Mouse (Mus musculus) lung, postnatal 25 days (tissue): ENCODE results near the gene Arhgap24.
"Not testable (repeated sequence)": the region's sequence is repeated elsewhere in the genome, so short reads cannot be mapped to it uniquely, and the experiment has no call there.

Experiments used
- DNase-seq: peaks from one replicate; pipeline ENCODE4 v3.0.0; 2022; ENCODE audit warnings: low spot score

The Arhgap24 gene

GRCm38 (mm10) chr5:102801469-102801868 lies 320.3 kb downstream of the Arhgap24 start:
- DNase-seq: no peak

GRCm38 (mm10) chr5:102802833-102803232 lies 321.6 kb downstream of the Arhgap24 start:
- DNase-seq: no peak

GRCm38 (mm10) chr5:102803675-102804074 lies 322.5 kb downstream of the Arhgap24 start:
- DNase-seq: peak; percentile 18

GRCm38 (mm10) chr5:102807518-102807917 lies 326.3 kb downstream of the Arhgap24 start:
- DNase-seq: no peak

GRCm38 (mm10) chr5:102810366-102810957 lies 329.3 kb downstream of the Arhgap24 start:
- DNase-seq: no peak

- no peak for DNase-seq
Measured at GRCm38 (mm10) chr5:102813271-102813670, 332.1 kb downstream of the Arhgap24 start.

- no peak for DNase-seq
Measured at GRCm38 (mm10) chr5:102817641-102818040, 336.4 kb downstream of the Arhgap24 start.

- no peak for DNase-seq
Measured at GRCm38 (mm10) chr5:102825538-102825937, 344.3 kb downstream of the Arhgap24 start.

GRCm38 (mm10) chr5:102839071-102839470 lies 357.9 kb downstream of the Arhgap24 start:
- DNase-seq: no peak

GRCm38 (mm10) chr5:102843934-102844709 lies 362.9 kb downstream of the Arhgap24 start:
- DNase-seq: no peak

GRCm38 (mm10) chr5:102844731-102845598 lies 363.8 kb downstream of the Arhgap24 start:
- DNase-seq: peak; percentile 72

- no peak for DNase-seq
Measured at GRCm38 (mm10) chr5:102845800-102846199, 364.6 kb downstream of the Arhgap24 start.

- DNase-seq: no peak
Measured at GRCm38 (mm10) chr5:102847859-102848258, 366.7 kb downstream of the Arhgap24 start.

- no peak for DNase-seq
Measured at GRCm38 (mm10) chr5:102851761-102852160, 370.6 kb downstream of the Arhgap24 start.

GRCm38 (mm10) chr5:102853750-102854149 lies 372.6 kb downstream of the Arhgap24 start:
- no peak for DNase-seq

- DNase-seq: no peak
Measured at GRCm38 (mm10) chr5:102855805-102856204, 374.6 kb downstream of the Arhgap24 start.

GRCm38 (mm10) chr5:102858047-102858446 lies 376.9 kb downstream of the Arhgap24 start:
- no peak for DNase-seq

GRCm38 (mm10) chr5:102859749-102860148 lies 378.6 kb downstream of the Arhgap24 start:
- no peak for DNase-seq

GRCm38 (mm10) chr5:102868196-102868595 lies 387.0 kb downstream of the Arhgap24 start:
- DNase-seq: peak; percentile 5

- not testable (repeated sequence) for DNase-seq
Measured at GRCm38 (mm10) chr5:102872996-102873395, 391.8 kb downstream of the Arhgap24 start.

- peak; percentile 53 for DNase-seq
Measured at GRCm38 (mm10) chr5:102874605-102875298, 393.6 kb downstream of the Arhgap24 start.

- DNase-seq: no peak
Measured at GRCm38 (mm10) chr5:102875628-102876027, 394.4 kb downstream of the Arhgap24 start.
